Mouse (Mus musculus): ENCODE measurements around the gene Becn1. TPM values are rescaled to one million over a fixed set of nuclear protein-coding genes. Genes with fewer than 3 reads are reported as not detected.

Gene Becn1
- polyA plus RNA-seq, 1 experiment: not detected

GRCm38 (mm10) chr11:101253613-101254389, 48.3 kb downstream of the Becn1 start, which contains the start of gene Vps25:
TSS of gene Vps25 (plus strand) at chr11:101253707.
- H3K4me1 ChIP-seq (ENCODE audit: control insufficient read depth, insufficient read depth, low read length): peaks cover 2% of the 10 kb centered on the region; the same call in 1 of the 2 replicates
- peak within 1 kb of the TSS; percentile 81 for H3K27ac ChIP-seq (ENCODE audit: insufficient read depth, low read depth, low read length)
- TF ChIP-seq POLR2A (IDR thresholded peaks at IDR 0.05; ENCODE audit: insufficient read depth, low read depth, low read length) (peak; percentile 75), CTCF (IDR thresholded peaks at IDR 0.05; ENCODE audit: insufficient read depth, low read depth, low read length) (no peak)
- WGBS: 0% methylated on average over 40 of the region's 40 CpGs
- peak within 1 kb of the TSS; percentile 96 for H3K4me3 ChIP-seq (ENCODE audit: insufficient read depth, low read depth, low read length)

DNA sequence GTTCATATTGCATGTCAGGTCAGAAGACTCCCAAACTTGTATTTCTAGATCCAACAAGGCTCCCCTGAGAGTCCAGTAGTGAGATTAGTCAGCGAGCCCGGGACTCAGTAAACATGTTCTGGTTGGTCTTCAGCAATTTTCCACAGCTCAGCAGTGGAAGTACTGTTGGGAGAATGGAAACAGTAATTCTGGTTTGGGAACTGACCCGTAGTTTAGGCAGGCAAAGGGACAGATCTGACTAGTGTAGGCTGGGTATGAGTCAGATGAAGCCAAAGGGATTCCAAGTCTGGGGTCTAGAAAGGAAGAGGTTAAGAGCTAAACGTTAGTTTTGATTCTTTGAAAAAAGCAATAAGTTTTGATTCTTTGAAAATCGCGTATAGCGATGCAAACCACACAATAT, 49.1 kb downstream of the Becn1 start:
- 4% methylated on average over 7 of the region's 7 CpGs for WGBS
- TF ChIP-seq CTCF (IDR thresholded peaks at IDR 0.05; ENCODE audit: insufficient read depth, low read depth, low read length) (no peak), POLR2A (IDR thresholded peaks at IDR 0.05; ENCODE audit: insufficient read depth, low read depth, low read length) (no peak)

DNA sequence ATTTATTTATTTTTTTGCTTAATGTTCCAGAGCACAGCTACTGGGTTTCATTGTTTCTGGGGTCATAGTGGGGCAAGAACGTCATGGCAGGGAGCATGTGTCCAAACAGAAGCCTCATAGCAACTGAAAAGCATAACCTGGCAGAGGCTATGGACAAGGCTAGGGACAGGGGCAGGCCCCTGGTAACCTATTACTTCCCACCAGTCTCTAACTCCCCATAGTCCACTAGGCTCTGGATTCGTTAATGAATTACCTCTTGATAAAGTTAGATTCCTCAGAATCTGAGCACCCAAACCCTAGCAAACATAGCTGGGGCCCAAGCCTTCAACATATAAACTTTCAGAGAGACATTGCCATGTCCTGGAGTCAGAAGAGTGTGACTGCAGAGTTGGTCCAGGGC, 51.1 kb downstream of the Becn1 start:
- 72% methylated on average over 2 of the region's 2 CpGs for WGBS
- no peak overlapping the region for H3K4me3 ChIP-seq (ENCODE audit: insufficient read depth, low read depth, low read length)
- H3K4me1 ChIP-seq (ENCODE audit: control insufficient read depth, insufficient read depth, low read length): peaks cover 5% of the 10 kb centered on the region
- TF ChIP-seq POLR2A (IDR thresholded peaks at IDR 0.05; ENCODE audit: insufficient read depth, low read depth, low read length) (no peak), CTCF (IDR thresholded peaks at IDR 0.05; ENCODE audit: insufficient read depth, low read depth, low read length) (no peak)
- no peak overlapping the region for H3K27ac ChIP-seq (ENCODE audit: insufficient read depth, low read depth, low read length)

More for the DNA sequence above, 49.1 kb downstream of the Becn1 start:
- Histone ChIP-seq H3K4me3 (ENCODE audit: insufficient read depth, low read depth, low read length) (peak overlapping the region; percentile 96; the same call in 1 of the 2 replicates), H3K4me1 (ENCODE audit: control insufficient read depth, insufficient read depth, low read length) (no peaks in the 10 kb centered on the region; the same call in 1 of the 2 replicates), H3K27ac (ENCODE audit: insufficient read depth, low read depth, low read length) (peak overlapping the region; percentile 4; the same call in 1 of the 2 replicates)

GRCm38 (mm10) chr11:101248258-101248994, 53.7 kb downstream of the Becn1 start:
- WGBS: 34% methylated on average over 14 of the region's 14 CpGs
- H3K4me3 ChIP-seq (ENCODE audit: insufficient read depth, low read depth, low read length): no peak overlapping the region
- no peak overlapping the region for H3K27ac ChIP-seq (ENCODE audit: insufficient read depth, low read depth, low read length)
- TF ChIP-seq POLR2A (IDR thresholded peaks at IDR 0.05; ENCODE audit: insufficient read depth, low read depth, low read length) (no peak), CTCF (IDR thresholded peaks at IDR 0.05; ENCODE audit: insufficient read depth, low read depth, low read length) (0 out of 2 replicates have a peak, but pooled peaks have one; percentile 10)
- peaks cover 8% of the 10 kb centered on the region for H3K4me1 ChIP-seq (ENCODE audit: control insufficient read depth, insufficient read depth, low read length)

DNA sequence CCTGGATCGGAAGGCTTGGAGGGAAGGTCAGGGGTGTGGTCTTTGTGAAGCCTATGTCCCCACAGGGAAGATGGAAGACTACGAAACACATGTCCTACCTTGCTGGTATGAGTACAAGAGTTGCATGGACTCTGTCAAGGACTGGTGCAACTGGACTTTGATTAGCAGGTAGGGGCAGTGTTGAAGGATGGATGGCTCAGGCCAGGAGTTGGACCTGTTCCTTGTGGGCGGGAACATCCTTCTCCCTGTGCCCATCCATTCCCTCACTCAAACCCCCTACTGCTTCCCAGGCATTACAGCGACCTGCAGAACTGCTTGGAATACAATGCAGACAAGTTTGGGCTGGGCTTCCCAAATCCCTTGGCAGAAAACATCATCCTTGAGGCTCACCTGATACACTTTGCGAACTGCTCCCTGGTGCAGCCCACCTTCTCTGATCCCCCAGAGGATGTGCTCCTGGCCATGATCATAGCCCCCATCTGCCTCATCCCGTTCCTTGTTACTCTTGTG, 54.5 kb downstream of the Becn1 start:
- 91% methylated on average over 6 of the region's 6 CpGs for WGBS
- TF ChIP-seq CTCF (IDR thresholded peaks at IDR 0.05; ENCODE audit: insufficient read depth, low read depth, low read length): no peak
- TF ChIP-seq POLR2A (IDR thresholded peaks at IDR 0.05; ENCODE audit: insufficient read depth, low read depth, low read length): no peak
- no peak overlapping the region for H3K27ac ChIP-seq (ENCODE audit: insufficient read depth, low read depth, low read length)
- H3K4me1 ChIP-seq (ENCODE audit: control insufficient read depth, insufficient read depth, low read length): peaks cover 8% of the 10 kb centered on the region
- no peak overlapping the region for H3K4me3 ChIP-seq (ENCODE audit: insufficient read depth, low read depth, low read length)

DNA sequence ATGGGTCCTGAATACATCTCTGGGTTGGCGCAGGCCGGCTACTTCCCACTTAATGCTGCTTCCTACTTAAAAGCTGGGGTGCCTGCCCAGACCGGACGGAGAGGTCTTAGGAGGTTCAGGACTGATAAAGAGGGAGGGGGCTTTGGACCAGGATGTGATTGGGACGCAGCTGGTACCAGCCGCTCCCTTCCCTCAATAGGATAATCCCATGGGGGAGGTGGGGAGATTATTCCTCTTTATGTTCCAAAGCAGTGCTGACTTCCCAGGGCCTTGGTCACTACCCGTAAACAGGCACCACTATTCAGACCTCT, 55.4 kb downstream of the Becn1 start:
- TF ChIP-seq POLR2A (IDR thresholded peaks at IDR 0.05; ENCODE audit: insufficient read depth, low read depth, low read length) (no peak), CTCF (IDR thresholded peaks at IDR 0.05; ENCODE audit: insufficient read depth, low read depth, low read length) (no peak)
- WGBS: 22% methylated on average over 7 of the region's 7 CpGs
- H3K4me3 ChIP-seq (ENCODE audit: insufficient read depth, low read depth, low read length): peak overlapping the region; percentile 62
- 0 out of 2 replicates have a peak overlapping the region, but pooled peaks have one; percentile 19 for H3K27ac ChIP-seq (ENCODE audit: insufficient read depth, low read depth, low read length)
- peaks cover 8% of the 10 kb centered on the region for H3K4me1 ChIP-seq (ENCODE audit: control insufficient read depth, insufficient read depth, low read length)

DNA sequence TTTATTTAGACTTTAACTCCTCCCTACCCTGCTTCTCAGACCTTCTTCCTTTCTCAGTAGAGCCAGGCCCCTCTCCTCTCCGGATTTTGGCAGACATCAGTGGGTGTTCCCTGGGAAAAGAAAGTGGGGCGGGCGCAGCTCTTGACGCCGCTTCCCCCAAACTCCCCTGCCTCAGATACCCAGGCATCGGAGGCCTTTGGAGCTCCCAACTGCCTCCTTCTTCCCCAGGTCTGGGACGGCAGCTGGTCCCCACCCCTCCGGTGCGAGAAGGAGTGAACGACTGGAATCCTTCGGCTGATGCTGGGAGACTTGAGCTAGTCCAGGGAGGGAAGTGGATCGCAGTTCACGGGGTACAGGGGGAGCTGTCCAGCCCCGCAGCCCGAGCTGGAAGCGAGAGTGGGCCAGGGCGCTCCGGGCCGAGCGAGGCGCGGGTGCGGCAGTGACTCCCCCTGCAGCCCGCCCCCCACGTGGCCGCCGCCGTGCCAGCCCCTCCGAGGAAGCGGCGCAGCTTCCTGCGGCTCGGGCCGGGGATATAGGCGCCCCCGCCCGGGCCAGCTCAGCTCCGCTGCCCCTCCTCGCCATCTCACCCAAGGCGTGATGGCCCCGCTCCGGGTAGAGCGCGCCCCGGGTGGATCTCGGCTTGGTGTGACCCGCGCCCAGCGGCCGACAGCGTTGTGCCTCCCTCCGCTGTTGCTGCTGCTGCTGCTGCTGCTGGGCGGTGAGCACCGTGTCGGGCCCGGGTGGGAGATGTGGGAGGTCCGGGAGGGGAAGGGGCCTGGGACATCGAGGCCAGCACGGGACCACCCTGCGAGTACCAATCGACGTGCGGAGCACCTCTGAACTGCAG, 56.0 kb downstream of the Becn1 start, which contains the start of gene Ramp2:
Gene Ramp2, plus strand, starts transcription at position 174 of the 847 bp plus-strand sequence.
- TF ChIP-seq CTCF (IDR thresholded peaks at IDR 0.05; ENCODE audit: insufficient read depth, low read depth, low read length) (no peak), POLR2A (IDR thresholded peaks at IDR 0.05; ENCODE audit: insufficient read depth, low read depth, low read length) (no peak)
- peaks cover 8% of the 10 kb centered on the region for H3K4me1 ChIP-seq (ENCODE audit: control insufficient read depth, insufficient read depth, low read length)
- peak within 1 kb of the TSS; percentile 62 for H3K4me3 ChIP-seq (ENCODE audit: insufficient read depth, low read depth, low read length)
- under 1% methylated on average over 60 of the region's 63 CpGs for WGBS
- peak within 1 kb of the TSS; percentile 35; the same call in 1 of the 2 replicates for H3K27ac ChIP-seq (ENCODE audit: insufficient read depth, low read depth, low read length)

DNA sequence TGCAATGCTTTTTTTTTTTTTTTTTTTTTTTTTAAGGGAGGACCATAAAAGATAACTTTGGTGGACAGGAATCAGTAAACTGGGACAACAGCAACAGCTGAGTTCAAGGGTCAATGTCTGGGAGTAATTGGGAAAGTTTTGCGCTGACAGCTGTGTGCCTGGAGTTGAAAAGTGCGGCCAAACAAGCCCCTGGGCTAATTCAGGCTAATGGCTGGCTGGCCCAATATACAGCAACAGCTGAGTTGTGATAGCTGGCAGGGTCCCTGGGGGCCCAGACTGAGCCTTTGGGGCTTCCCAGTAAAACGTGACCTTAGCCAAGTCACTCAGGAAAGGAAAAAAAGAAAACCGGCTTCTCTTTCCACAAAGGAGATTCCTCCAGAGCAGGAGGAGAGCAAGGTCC, 57.0 kb downstream of the Becn1 start:
- 68% methylated on average over 4 of the region's 4 CpGs for WGBS
- H3K27ac ChIP-seq (ENCODE audit: insufficient read depth, low read depth, low read length): no peak overlapping the region
- TF ChIP-seq CTCF (IDR thresholded peaks at IDR 0.05; ENCODE audit: insufficient read depth, low read depth, low read length) (no peak), POLR2A (IDR thresholded peaks at IDR 0.05; ENCODE audit: insufficient read depth, low read depth, low read length) (no peak)
- H3K4me3 ChIP-seq (ENCODE audit: insufficient read depth, low read depth, low read length): no peak overlapping the region
- peaks cover 8% of the 10 kb centered on the region for H3K4me1 ChIP-seq (ENCODE audit: control insufficient read depth, insufficient read depth, low read length)
